Mouse (Mus musculus) neural tube, embryonic 11.5 days (tissue): Measurements from ENCODE around the gene Vps13c. TPM values are rescaled to one million over a fixed set of nuclear protein-coding genes. Genes with fewer than 3 reads are reported as not detected.

Experiments
- ATAC-seq: fragments of 200-750 bp; cut with Nextera tagmentation; 2 replicates; pipeline ENCODE4 v1.8.0; 2017; ENCODE audit warnings: moderate number of reproducible peaks, mild to moderate bottlenecking, moderate TSS enrichment, moderate library complexity; ENCODE audit not compliant: insufficient read depth, low FRiP score, low TSS enrichment
- DNase-seq: peaks from one replicate; pipeline ENCODE4 v3.0.0-alpha.2; 2015; ENCODE audit warnings: low spot score
- H3K27ac ChIP-seq: fragments of 300-500 bp; sonication (generic); 2 replicates; pipeline ENCODE4 v1.5.1; 2014; ENCODE audit warnings: low read depth, mild to moderate bottlenecking, low read length
- H3K27me3 ChIP-seq: fragments of 300-500 bp; sonication (generic); 2 replicates; pipeline ENCODE4 v1.6.1; 2014; ENCODE audit warnings: mild to moderate bottlenecking, low read length, mixed read lengths; ENCODE audit not compliant: control insufficient read depth, insufficient read depth
- H3K36me3 ChIP-seq: fragments of 300-500 bp; sonication (generic); 2 replicates; pipeline ENCODE4 v1.6.1; 2014; ENCODE audit warnings: mild to moderate bottlenecking, low read length, moderate library complexity, mixed read lengths; ENCODE audit not compliant: control insufficient read depth, insufficient read depth
- H3K4me1 ChIP-seq: fragments of 300-500 bp; sonication (generic); 2 replicates; pipeline ENCODE4 v1.6.1; 2014; ENCODE audit warnings: low read length, mixed read lengths; ENCODE audit not compliant: control insufficient read depth, insufficient read depth
- H3K4me2 ChIP-seq: fragments of 300-500 bp; sonication (generic); 2 replicates; pipeline ENCODE4 v1.6.1; 2014; ENCODE audit warnings: low read depth, mild to moderate bottlenecking, moderate library complexity
- H3K4me3 ChIP-seq: fragments of 300-500 bp; sonication (generic); 2 replicates; pipeline ENCODE4 v1.5.1; 2014; ENCODE audit warnings: low read depth, low read length
- H3K9ac ChIP-seq: fragments of 300-500 bp; sonication (generic); 2 replicates; pipeline ENCODE4 v1.6.1; 2014; ENCODE audit warnings: mild to moderate bottlenecking, low read length
- H3K9me3 ChIP-seq: fragments of 300-500 bp; sonication (generic); 2 replicates; pipeline ENCODE4 v1.6.1; 2016; ENCODE audit warnings: low read length; ENCODE audit not compliant: control insufficient read depth
- WGBS: fragments of 180-500 bp; shearing (Covaris S2); extraction: QIAGEN DNeasy Blood & Tissue Kit; methylation state at CpG from one replicate; pipeline ENCODE4 v1.1.7; 2014; 5-methylcytosine and 5-hydroxymethylcytosine counted together
- polyA plus RNA-seq: library from polyadenylated mRNA; unstranded; fragments of >200 nt; fragmentation: Nextera tagmentation; extraction: Ambion mirVana; gene quantifications from 2 replicates; pipeline ENCODE4 v1.2.1, GENCODE M21; 2014

Gene Vps13c
- polyA plus RNA-seq, 1 experiment from 2014 or later, result 7.8 TPM

- Histone ChIP-seq H3K27ac (no peak overlapping the region), H3K27me3 (no peaks in the 10 kb centered on the region), H3K4me3 (no peak overlapping the region), H3K4me1 (no peaks in the 10 kb centered on the region), H3K9ac (no peak overlapping the region), H3K4me2 (no peak overlapping the region), H3K36me3 (no peaks in the 10 kb centered on the region), H3K9me3 (no peaks in the 10 kb centered on the region)
- no peak for ATAC-seq
- 56% methylated on average over 5 of the region's 5 CpGs for WGBS
- DNase-seq, result no peak
Measured at GRCm38 (mm10) chr9:68033771-68034170, 193.6 kb downstream of the Vps13c start.

Other genes starting within 250 kb of the Vps13c start
- gene C2cd4b, start 81.0 kb upstream of the Vps13c start, polyA plus RNA-seq, result 0.95 and 1.1 TPM in 2 replicates
- 0.28 TPM in 1 of 2 replicates, not detected in the other for gene C2cd4a, start 8.1 kb upstream of the Vps13c start, polyA plus RNA-seq